Mouse (Mus musculus) intestine, postnatal 0 days (tissue): ENCODE measurements around the gene Rnf224. TPM values are rescaled to one million over a fixed set of nuclear protein-coding genes. Genes with fewer than 3 reads are reported as not detected.
A peak's percentile ranks its signal among the peaks of the same experiment; 100 is the strongest.

Experiments
- ATAC-seq: fragments of 200-750 bp; cut with Nextera tagmentation; 2 replicates; pipeline ENCODE4 v1.8.0; 2017; ENCODE audit warnings: mild to moderate bottlenecking, moderate TSS enrichment, moderate library complexity
- H3K27ac ChIP-seq: fragments of 300-500 bp; sonication (generic); 2 replicates; pipeline ENCODE4 v1.5.1; 2014; ENCODE audit warnings: mild to moderate bottlenecking, low read depth, low read length, moderate library complexity
- H3K27me3 ChIP-seq: fragments of 300-500 bp; sonication (generic); replicated peaks from 2 replicates; pipeline ENCODE4 v1.6.1; 2014; ENCODE audit warnings: low read length, mixed read lengths; ENCODE audit not compliant: control insufficient read depth, insufficient read depth
- H3K36me3 ChIP-seq: fragments of 300-500 bp; sonication (generic); 2 replicates; pipeline ENCODE4 v1.6.1; 2014; ENCODE audit warnings: mild to moderate bottlenecking, moderate library complexity; ENCODE audit not compliant: control insufficient read depth, insufficient read depth
- H3K4me1 ChIP-seq: fragments of 300-500 bp; sonication (generic); replicated peaks from 2 replicates; pipeline ENCODE4 v1.6.1; 2014; ENCODE audit warnings: antibody characterized with exemption, low read length, mixed read lengths; ENCODE audit not compliant: control insufficient read depth, insufficient read depth
- H3K4me2 ChIP-seq: fragments of 300-500 bp; sonication (generic); replicated peaks from 2 replicates; pipeline ENCODE4 v1.6.1; 2014; ENCODE audit warnings: low read depth, mild to moderate bottlenecking, moderate library complexity
- H3K4me3 ChIP-seq: fragments of 300-500 bp; sonication (generic); 2 replicates; pipeline ENCODE4 v1.5.1; 2014; ENCODE audit warnings: low read depth, low read length
- H3K9ac ChIP-seq: fragments of 300-500 bp; sonication (generic); 2 replicates; pipeline ENCODE4 v1.6.1; 2014; ENCODE audit warnings: mild to moderate bottlenecking, low read depth, low read length
- H3K9me3 ChIP-seq: fragments of 300-500 bp; sonication (generic); 2 replicates; pipeline ENCODE4 v1.6.1; 2016; ENCODE audit warnings: mixed run types; ENCODE audit not compliant: control insufficient read depth
- CTCF ChIP-seq: sonication (generic); IDR thresholded peaks from 2 replicates; pipeline ENCODE4 v1.5.1; 2016; ENCODE audit warnings: low read depth, mild to moderate bottlenecking, control low read depth, antibody characterized with exemption, moderate library complexity
- WGBS: fragments of 180-500 bp; shearing (Covaris S2); extraction: QIAGEN DNeasy Blood & Tissue Kit; methylation state at CpG from one replicate; pipeline ENCODE4 v1.1.7; 2014; 5-methylcytosine and 5-hydroxymethylcytosine counted together
- polyA plus RNA-seq: library from polyadenylated mRNA; unstranded; fragments of >200 nt; fragmentation: Nextera tagmentation; extraction: Ambion mirVana; gene quantifications from 2 replicates; pipeline ENCODE4 v1.2.1, GENCODE M21; 2015

The Rnf224 gene
- polyA plus RNA-seq, 1 experiment from 2014 or later, result 0.09 TPM

DNA sequence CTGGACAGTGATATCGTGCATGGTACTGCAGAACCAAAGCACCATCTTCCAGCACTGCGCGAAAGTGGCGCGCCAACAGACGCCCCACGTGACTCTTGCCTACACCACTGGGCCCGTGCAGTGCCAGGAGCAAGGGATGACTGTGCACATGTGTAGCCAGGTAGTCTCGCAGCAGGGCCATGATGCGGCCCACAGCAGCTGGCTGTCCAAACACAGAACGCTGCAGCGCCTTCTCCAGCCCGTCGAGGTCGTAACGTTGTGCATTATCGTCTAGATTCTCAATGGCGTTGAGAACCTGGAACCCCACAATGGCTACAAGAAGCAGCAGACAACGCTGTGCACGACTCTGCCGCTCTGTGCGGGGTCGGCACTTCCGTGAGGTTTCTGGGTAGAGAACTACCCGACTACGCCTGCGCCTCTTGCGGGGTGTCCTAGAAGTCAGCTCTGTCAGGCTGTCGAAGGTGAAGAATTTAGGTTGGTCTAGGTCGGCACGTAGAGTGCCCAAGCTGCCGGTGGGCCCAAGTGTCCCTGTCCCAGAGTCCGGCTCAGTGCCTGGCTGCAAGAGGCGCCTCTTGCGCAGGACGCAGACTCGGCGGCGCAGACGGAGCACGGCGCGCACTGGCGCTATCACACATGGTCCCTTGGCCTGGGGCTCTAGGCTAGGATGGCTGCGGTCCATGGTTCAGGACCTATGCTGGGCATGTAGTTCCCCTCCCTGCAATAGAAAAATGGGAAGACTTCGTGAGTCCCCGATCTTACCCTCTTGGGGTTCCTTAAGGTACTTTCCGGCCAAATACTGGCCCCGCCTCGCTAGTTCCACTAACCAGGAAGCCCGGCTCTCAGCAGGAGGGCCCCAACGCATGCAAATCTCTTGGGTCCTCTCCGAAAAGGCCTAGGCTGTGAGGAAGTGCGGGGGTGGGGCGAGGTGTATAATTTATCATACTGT, 41.1 kb downstream of the Rnf224 start:
- WGBS, result 18% methylated on average over 55 of the region's 55 CpGs
- ATAC-seq, result peak; percentile 34

GRCm38 (mm10) chr2:25194486-25195171, 42.0 kb downstream of the Rnf224 start:
- peak overlapping the region; percentile 37 for H3K4me3 ChIP-seq
- H3K4me2 ChIP-seq, result peak overlapping the region; percentile 66
- no peaks in the 10 kb centered on the region for H3K9me3 ChIP-seq
- no peak overlapping the region; the same call in 1 of the 2 replicates for H3K27ac ChIP-seq
- peaks cover 19% of the 10 kb centered on the region; the same call in 1 of the 2 replicates for H3K4me1 ChIP-seq
- no peak for ATAC-seq
- H3K36me3 ChIP-seq, result peaks cover 24% of the 10 kb centered on the region
- H3K27me3 ChIP-seq, result no peaks in the 10 kb centered on the region
- H3K9ac ChIP-seq, result no peak overlapping the region
- 72% methylated on average over 17 of the region's 17 CpGs for WGBS
- no peak for TF ChIP-seq CTCF

More for the DNA sequence above, 41.1 kb downstream of the Rnf224 start:
- Histone ChIP-seq H3K4me3 (peak overlapping the region; percentile 37), H3K27ac (peak overlapping the region; percentile 91), H3K4me2 (peak overlapping the region; percentile 66), H3K36me3 (peaks cover 33% of the 10 kb centered on the region), H3K9me3 (no peaks in the 10 kb centered on the region), H3K9ac (peak overlapping the region; percentile 54), H3K4me1 (peaks cover 19% of the 10 kb centered on the region; the same call in 1 of the 2 replicates), H3K27me3 (no peaks in the 10 kb centered on the region)
- TF ChIP-seq CTCF, result no peak; the same call in 1 of the 2 replicates

DNA sequence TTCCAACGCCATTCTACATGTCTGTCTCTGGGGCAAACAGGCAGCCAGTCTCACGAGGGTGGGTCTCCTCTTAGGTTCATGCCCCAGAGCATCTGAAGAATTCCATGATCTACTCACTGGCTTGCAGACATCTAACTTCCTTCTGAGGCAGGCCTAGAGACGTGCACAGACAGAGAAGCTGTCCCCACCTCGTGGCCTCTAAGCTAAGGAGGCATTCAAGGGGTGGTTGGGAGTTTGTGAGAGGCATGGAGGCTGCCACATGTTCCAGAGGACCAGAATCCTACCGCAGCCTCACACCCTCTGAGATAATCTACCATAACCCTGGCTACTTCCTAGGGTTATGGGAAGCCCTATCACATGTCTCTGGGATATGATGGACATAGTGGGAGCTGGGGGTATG, 42.6 kb downstream of the Rnf224 start:
- peak overlapping the region; percentile 60 for H3K27ac ChIP-seq
- ATAC-seq, result no peak
- H3K4me2 ChIP-seq, result peak overlapping the region; percentile 66
- peaks cover 19% of the 10 kb centered on the region; the same call in 1 of the 2 replicates for H3K4me1 ChIP-seq
- peaks cover 18% of the 10 kb centered on the region; the same call in 1 of the 2 replicates for H3K36me3 ChIP-seq
- no peaks in the 10 kb centered on the region for H3K9me3 ChIP-seq
- H3K27me3 ChIP-seq, result no peaks in the 10 kb centered on the region
- H3K4me3 ChIP-seq, result no peak overlapping the region
- 60% methylated on average over 5 of the region's 5 CpGs for WGBS
- no peak overlapping the region for H3K9ac ChIP-seq
- no peak for TF ChIP-seq CTCF

DNA sequence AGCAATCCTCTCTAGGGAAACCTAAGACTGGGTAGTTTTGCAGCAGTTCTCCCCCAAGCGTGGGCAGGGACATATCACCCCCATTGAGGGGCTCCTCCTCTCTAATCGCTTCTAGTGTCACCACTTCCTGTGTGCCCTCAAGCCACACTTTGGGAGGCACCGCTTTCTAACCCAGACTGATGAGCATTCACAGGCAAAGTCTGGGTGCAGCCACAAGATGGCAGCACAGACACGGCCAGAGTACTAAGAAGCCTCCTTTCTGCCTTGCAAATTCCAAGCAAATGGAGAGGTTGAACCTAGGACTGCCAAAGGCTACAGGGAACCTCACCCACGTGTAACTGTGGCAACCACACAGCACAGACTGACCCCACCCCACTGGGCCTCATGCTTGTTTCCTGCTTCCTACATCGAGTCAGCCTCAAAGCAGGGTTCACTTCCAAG, 43.2 kb downstream of the Rnf224 start:
- peaks cover 19% of the 10 kb centered on the region; the same call in 1 of the 2 replicates for H3K4me1 ChIP-seq
- H3K27me3 ChIP-seq, result no peaks in the 10 kb centered on the region
- TF ChIP-seq CTCF, result peak; percentile 99
- no peaks in the 10 kb centered on the region for H3K9me3 ChIP-seq
- peak overlapping the region; percentile 66 for H3K4me2 ChIP-seq
- no peak overlapping the region for H3K9ac ChIP-seq
- H3K4me3 ChIP-seq, result no peak overlapping the region
- H3K36me3 ChIP-seq, result peaks cover 11% of the 10 kb centered on the region; the same call in 1 of the 2 replicates
- 0% methylated on average over 6 of the region's 6 CpGs for WGBS
- peak; percentile 83 for ATAC-seq
- H3K27ac ChIP-seq, result no peak overlapping the region

DNA sequence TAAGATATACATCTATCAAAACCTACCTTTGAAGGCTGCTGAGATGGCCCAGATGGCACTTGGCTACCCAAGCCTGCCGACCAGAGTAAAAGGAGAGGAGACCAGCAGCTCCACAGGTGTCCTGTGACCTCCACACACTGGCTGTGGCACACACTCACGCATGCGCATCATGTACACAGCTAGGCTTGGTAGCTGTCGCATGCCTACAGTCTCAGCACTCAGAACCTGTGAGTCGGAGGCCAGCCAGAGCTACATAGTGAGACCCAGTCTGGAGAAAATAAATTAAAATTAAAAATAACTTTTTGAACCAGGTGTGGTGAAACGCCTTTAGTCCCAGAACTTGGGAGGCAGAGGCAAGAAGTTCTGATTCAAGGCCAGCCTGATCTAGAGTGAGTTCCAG, 48.7 kb downstream of the Rnf224 start:
- Histone ChIP-seq H3K27me3 (no peaks in the 10 kb centered on the region), H3K9me3 (no peaks in the 10 kb centered on the region), H3K4me2 (no peak overlapping the region), H3K36me3 (no peaks in the 10 kb centered on the region), H3K9ac (no peak overlapping the region), H3K4me3 (no peak overlapping the region), H3K27ac (no peak overlapping the region), H3K4me1 (peaks cover 2% of the 10 kb centered on the region; the same call in 1 of the 2 replicates)
- no peak for TF ChIP-seq CTCF
- 87% methylated on average over 6 of the region's 6 CpGs for WGBS
- no peak for ATAC-seq

DNA sequence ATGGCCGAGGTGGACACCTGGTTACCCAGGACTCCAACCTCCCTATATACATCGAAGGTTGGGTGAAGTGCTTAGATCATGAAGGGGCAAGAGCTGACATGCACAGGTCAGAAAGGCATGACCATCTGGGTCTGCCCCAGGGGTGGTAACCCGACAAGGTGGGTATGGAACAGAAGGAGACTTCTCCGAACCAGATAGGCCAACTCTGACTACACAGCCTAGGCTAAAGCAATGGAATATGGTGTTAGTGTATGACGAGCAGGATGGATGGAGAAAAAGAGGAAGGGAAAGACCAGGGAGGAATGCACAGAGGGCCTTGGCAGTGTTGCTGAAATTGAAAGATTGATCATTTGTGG, 50.0 kb downstream of the Rnf224 start:
- TF ChIP-seq CTCF, result no peak
- peak overlapping the region; percentile 91 for H3K4me2 ChIP-seq
- no peaks in the 10 kb centered on the region for H3K36me3 ChIP-seq
- 39% methylated on average over 5 of the region's 5 CpGs for WGBS
- no peaks in the 10 kb centered on the region for H3K9me3 ChIP-seq
- peaks cover 2% of the 10 kb centered on the region; the same call in 1 of the 2 replicates for H3K4me1 ChIP-seq
- no peaks in the 10 kb centered on the region for H3K27me3 ChIP-seq
- no peak overlapping the region for H3K9ac ChIP-seq
- no peak overlapping the region for H3K27ac ChIP-seq
- ATAC-seq, result peak; percentile 3; the same call in 1 of the 2 replicates
- H3K4me3 ChIP-seq, result peak overlapping the region; percentile 48; the same call in 1 of the 2 replicates
